Mouse (Mus musculus) induced T-regulatory cell, adult 2 months (primary cell): ENCODE measurements around the gene Hipk2.

Source experiments
- DNase-seq: peaks from one replicate; pipeline ENCODE4 v3.0.0-alpha.2; 2012; ENCODE audit warnings: low read depth

The Hipk2 gene

DNA sequence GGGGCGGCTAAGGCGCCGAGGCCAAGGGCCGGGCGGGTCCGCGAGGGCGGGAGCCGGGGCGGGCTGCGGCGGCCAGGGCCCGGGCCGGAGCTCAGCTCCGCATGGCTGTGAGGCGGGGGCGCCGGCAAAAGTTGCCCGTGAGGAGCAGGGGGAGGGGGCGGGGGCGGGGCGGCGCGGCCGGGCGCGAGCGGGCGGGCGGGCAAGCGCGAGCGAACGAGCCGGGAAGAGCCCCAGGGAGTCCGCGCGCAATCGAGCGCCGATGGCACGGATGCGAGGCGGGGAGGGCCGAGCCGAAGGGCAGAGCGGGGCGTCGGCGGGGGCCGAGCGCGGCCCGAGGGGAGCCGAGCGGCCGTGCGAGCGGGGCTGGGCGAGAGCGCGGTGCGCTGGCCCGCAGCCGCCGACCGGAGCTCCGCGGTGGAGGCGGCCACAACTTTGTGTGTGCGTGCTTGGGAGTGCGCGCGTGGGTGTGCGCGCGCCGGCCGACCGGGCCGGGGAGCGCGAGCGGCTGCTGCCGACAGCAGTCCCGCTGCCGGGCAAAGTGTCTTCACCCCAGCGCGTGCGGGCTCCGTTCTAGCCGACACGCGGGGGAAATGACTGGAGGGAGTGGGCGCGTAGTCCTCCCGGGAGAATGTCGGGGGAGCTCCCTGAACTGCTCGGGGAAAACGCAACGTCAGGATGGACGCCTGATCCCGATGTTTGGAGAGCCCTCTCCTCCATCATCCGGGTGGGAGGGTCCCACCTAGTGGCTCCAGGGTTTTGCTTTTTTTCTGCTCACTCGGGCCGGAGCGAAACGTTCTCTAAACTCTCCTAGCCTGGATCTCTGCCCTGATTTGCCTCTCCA, at the start of gene Hipk2:
TSS of gene Hipk2 (minus strand) at position 95 of the 841 bp plus-strand sequence.
- DNase-seq: peak; percentile 86

- DNase-seq: peak; percentile 27
Measured at GRCm38 (mm10) chr6:38925719-38926118, 49.8 kb upstream of the Hipk2 start.

- DNase-seq: no peak
Measured at GRCm38 (mm10) chr6:38923870-38924817, 48.2 kb upstream of the Hipk2 start.

DNA sequence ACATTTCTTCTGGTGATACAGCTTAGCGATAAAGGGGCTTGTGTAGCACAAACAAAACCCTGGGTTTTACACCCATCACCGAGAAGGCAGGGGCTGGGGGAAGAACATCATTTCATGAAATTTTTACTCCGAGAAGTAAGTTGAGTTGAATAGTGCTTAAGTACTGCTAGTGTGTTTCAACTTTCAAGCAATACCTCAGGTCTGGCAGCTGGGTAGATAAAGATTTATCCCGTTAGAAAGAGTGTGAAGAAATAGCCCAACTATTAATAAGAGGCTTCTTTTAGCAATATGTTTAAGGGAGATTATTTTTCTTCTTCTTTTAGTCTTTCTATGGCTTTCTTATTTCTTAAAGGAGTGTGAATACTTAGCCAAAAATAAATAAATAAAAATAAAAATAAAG, 47.5 kb upstream of the Hipk2 start:
- no peak for DNase-seq

DNA sequence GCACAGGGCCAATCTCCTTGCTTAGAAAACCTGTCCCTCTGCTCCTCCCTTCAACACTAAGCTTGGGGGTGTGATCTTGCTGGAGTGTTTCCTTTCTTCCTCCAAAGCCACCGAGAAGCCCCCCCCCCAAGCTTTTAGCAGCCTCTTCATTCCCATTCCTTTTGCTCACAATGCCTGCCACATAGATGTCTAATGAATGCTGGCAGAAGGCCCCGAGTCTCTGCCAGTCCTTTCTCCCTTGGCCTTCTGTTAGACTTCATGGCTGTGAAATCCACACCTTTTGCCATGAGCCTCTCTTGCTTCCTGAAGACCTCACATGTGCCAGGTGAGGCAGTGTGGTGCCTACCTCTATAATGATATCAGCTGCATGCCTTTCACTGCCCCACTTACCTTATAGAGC, 46.6 kb upstream of the Hipk2 start:
- no peak for DNase-seq

- no peak for DNase-seq
Measured at GRCm38 (mm10) chr6:38921810-38922116, 45.8 kb upstream of the Hipk2 start.

GRCm38 (mm10) chr6:38921095-38921809, 45.3 kb upstream of the Hipk2 start:
- DNase-seq: no peak

- no peak for DNase-seq
Measured at GRCm38 (mm10) chr6:38920141-38920540, 44.2 kb upstream of the Hipk2 start.

GRCm38 (mm10) chr6:38919135-38919740, 43.3 kb upstream of the Hipk2 start:
- no peak for DNase-seq

DNA sequence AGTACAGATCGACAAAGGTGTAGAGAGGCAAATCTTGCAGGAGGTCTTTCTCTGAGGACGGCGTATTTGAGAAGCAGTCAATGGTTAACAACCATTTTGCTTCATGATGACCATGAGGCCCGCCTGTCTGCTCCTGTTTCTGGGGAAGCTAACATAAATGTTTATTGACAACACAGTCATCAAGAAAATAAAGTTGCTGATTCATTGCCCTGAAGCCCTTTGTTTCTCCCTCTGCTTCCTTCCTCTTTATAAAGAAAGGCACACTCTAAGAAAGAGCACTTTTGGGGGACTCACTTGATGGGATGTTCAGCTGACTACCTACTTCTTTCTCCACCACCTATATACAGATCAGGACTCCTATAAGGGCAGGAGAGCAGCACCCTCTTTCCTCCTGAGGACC, 42.8 kb upstream of the Hipk2 start:
- no peak for DNase-seq

DNA sequence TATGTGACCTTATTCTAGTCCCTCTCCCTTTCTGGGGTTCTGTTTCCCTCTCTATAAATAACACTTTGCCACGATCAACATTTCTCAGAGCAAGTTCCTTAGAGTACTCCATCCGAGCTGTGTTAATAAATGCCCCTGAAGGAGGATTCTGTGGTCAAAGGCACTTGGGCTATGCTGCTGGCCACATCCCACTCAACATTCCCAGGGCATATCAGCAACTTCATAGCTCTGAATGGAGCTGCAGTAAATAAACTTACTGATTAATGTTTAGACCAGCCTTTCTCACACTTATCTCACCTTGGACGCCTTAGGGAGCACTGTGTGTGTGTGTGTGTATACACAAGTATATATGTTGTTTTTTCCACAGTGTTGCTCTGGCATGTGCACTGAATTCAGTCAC, 41.5 kb upstream of the Hipk2 start:
- no peak for DNase-seq

GRCm38 (mm10) chr6:38916571-38916970, 40.6 kb upstream of the Hipk2 start:
- no peak for DNase-seq

DNA sequence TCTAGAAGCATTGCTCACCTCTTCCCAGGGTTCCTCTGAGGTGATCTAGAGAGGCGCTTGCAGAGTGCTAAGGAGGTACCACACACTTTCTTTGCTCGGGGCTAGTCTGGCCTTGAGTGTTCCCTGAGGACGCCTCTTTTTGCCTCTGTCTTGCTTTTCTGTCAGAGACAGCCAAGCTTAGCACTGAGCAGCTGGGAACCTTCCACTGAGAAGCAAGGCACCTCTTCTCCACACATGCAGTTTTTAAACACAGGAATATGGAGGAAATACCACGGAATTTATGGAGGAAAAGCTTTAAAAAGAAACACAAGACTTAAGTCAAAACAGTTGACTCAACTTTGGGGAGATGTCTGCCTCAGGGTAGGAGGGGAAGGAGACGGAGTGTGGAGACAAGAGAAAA, 39.8 kb upstream of the Hipk2 start:
- DNase-seq: no peak

GRCm38 (mm10) chr6:38914181-38914580, 38.2 kb upstream of the Hipk2 start:
- DNase-seq: no peak

DNA sequence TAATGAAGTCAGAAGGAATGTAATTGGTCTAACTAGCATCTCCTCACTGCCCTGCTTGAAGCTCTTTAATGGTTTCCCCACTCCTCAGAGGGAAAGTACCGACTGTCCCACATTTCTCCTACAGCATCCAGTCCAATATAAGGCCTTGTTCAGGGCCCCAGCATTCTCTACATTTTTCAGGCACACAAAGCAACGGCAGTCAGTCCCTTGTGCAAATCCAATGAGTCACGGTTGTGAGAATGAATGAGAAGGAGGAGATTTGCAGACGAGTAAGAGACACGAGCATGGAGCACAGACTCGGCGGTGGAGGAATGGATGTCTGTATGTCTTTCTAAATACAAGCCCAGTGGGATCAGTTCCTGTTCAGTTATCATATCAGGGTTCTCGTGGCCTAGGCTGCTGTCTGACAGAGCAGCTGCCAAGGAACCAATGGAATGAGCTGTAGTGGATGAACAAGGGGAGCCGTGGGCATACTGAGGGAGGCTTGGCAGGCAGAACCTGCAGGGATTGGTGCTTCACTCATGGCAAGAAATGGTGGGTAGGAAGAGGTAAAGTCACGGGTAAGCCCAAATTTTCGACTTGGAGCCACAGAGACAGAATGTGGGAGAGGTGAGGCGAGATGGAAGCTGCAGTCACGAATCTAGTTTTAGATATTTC, 37.5 kb upstream of the Hipk2 start:
- no peak for DNase-seq

DNA sequence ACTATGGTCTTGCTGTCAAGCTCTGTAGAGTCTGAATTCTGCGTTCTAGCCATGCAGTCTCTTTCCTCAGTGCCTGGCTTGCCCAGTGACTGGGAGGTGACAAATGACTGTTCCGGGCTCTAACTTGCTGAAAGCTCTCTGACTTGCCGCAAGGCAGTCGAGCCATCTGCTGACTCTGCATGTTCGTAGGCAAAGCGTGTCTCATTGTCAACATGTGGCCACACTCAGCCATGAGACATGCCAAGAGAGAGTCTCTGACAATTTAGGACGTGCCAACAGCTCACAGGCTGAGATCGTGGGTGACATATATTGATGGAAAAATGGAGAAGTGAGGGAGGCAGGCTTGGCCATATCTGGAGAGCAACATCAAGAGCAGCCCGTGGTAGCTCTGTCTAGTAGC, 36.9 kb upstream of the Hipk2 start:
- DNase-seq: no peak

GRCm38 (mm10) chr6:38912121-38912660, 36.2 kb upstream of the Hipk2 start:
- no peak for DNase-seq

DNA sequence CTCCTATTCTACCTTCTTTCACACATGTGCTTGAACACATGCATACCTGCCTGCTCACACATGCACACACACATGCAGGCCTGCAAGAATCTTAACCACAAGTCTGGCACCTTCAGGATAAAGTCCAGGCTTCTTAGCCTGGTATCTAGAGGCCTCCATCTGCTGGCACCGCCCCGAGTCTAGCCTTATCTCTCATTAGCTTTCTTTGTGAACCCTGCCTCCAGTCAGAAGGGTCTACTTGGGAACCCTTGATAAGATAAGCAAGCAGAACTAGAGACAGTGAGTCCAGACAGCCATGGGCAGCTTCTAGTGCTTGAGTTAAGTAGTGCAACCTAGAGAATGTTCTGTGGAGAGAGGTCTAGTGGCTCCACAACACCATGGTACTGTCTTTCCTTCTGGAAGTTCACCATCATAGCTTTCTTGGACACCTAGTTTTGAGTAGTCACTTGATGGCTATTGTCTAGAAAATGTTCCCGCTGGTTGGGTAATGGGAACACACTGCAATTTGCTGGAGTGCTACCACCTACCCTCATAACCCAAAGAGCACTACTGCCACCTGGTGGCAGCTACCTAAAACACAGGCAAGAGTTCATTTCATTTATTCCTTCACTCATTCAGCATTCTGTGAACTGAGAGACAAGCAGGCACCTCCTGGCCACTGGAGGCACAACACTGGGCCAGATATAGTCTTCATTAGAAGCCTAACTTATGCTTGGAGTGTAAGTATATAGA, 35.0 kb upstream of the Hipk2 start:
- DNase-seq: peak; percentile 90

GRCm38 (mm10) chr6:38908401-38908800, 32.4 kb upstream of the Hipk2 start:
- no peak for DNase-seq

DNA sequence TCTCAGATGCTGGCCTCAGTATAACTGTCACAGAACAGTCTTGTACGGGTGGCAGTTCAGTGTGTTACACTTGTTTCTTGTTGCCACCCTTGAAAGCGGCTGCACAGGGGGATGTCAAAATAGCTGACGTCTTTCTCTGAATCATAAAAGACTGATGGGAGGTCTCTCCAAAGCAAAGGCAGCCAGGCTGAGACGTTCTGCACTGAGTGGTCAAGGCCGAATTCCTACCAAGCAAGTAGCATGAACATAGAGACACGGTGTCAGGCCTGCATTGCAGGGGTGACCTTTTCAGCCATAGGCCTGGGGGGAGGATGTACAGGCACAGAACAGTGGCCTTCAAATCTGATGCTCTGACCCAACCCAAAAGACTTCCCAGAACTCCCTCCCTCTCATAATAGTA, 30.0 kb upstream of the Hipk2 start:
- DNase-seq: no peak
